Comparison of ENCODE assay signal across 28 mouse cellular contexts in the genomic region with DNA sequence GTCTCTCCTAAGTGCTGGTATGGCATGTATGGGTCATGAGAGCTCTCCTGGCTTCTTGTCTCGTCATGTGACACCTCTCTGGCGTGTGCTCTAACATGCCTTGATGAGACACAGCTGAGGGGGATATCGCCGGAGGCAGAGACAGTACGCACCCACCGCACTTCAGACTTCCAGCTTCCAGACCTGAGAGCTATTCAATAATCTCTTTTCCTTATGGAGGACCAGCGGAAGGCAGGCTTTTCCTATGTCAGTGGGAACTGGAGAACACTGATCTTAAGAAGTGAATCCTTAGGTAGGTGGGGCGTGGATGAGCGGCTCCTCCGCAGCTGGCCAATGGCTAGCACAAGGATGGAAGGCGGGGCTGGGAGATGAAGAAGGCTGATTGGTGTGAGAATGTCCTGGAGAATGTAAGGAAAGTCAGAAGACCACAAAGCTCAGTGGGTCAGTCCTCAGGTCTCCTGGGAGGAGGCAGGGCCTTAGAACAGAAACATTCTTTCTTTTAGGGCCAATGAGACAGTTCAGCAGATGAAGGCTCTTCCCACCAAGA. TPM values are rescaled to one million over a fixed set of nuclear protein-coding genes. Genes with fewer than 3 reads are reported as not detected.
DNase-seq lines count a peak whose midpoint lies in the region; ATAC-seq lines count a peak whose summit lies in the region.
"Had no signal": no experiment of that assay in that cellular context is flagged by ENCODE, and none has a peak within 500 bp of the region (broad histone marks: within the 10 kb centered on the region; RNA-seq: fewer than 3 reads in every experiment).

No protein-coding gene starts in this region.

- H3K27ac ChIP-seq in macrophage: peak overlapping the region; percentile 82
- no peak overlapping the region for H3K27ac ChIP-seq in embryonic facial prominence, embryonic 10.5 days (replicated peaks)
- H3K27ac ChIP-seq: embryonic facial prominence, embryonic 12.5 days; embryonic facial prominence, embryonic 15.5 days; heart, embryonic 15.5 days; hindbrain, embryonic 14.5 days; hindbrain, postnatal 0 days had no signal

- DNase-seq in heart, adult 11 months: peak; percentile 91
- DNase-seq in heart, postnatal 4 days: no peak
- DNase-seq in embryonic facial prominence, embryonic 10.5 days (ENCODE audit: low spot score): no peak
- DNase-seq: adrenal gland, adult 8-10 months; adrenal gland, postnatal 25 days; B cell, adult 2 months; cerebellum, adult 18-20 months; cerebellum, adult 9-10 months; cerebellum, postnatal 14 days; forebrain, postnatal 0 days; gastrocnemius, postnatal 25 days; heart, postnatal 10 days; heart, postnatal 36 days had no signal

- H3K4me3 ChIP-seq in megakaryocyte, embryonic 14.5 days (replicated peaks): peak overlapping the region; percentile 28
- peak overlapping the region; percentile 33 for H3K4me3 ChIP-seq in macrophage (ENCODE audit: inconsistent target)
- H3K4me3 ChIP-seq in embryonic facial prominence, embryonic 10.5 days: no peak overlapping the region
- H3K4me3 ChIP-seq: embryonic facial prominence, embryonic 12.5 days; embryonic facial prominence, embryonic 15.5 days; heart, embryonic 15.5 days had no signal

- H3K27me3 ChIP-seq in megakaryocyte, embryonic 14.5 days (replicated peaks): no peaks in the 10 kb centered on the region
- H3K27me3 ChIP-seq in embryonic facial prominence, embryonic 10.5 days (replicated peaks; ENCODE audit: low read depth, poor library complexity, severe bottlenecking): no peaks in the 10 kb centered on the region
- H3K27me3 ChIP-seq: embryonic facial prominence, embryonic 12.5 days; embryonic facial prominence, embryonic 15.5 days; heart, embryonic 15.5 days; Patski had no signal

- H3K9me3 ChIP-seq in megakaryocyte, embryonic 14.5 days: no peaks in the 10 kb centered on the region
- H3K9me3 ChIP-seq in embryonic facial prominence, embryonic 10.5 days: no peaks in the 10 kb centered on the region
- H3K9me3 ChIP-seq: embryonic facial prominence, embryonic 12.5 days; embryonic facial prominence, embryonic 15.5 days; heart, embryonic 15.5 days had no signal

- 95% methylated on average over 11 of the region's 11 CpGs for WGBS in macrophage (ENCODE audit: missing documents)
- WGBS in embryonic facial prominence, embryonic 10.5 days: 87% methylated on average over 11 of the region's 11 CpGs

- no peak for ATAC-seq in megakaryocyte, adult 5-6 weeks (ENCODE audit: poor library complexity, severe bottlenecking)
- ATAC-seq: activated CD4-positive, CD25-positive, alpha-beta regulatory T cell, adult 4 months; forebrain, embryonic 14.5 days; forebrain, postnatal 0 days; hindbrain, postnatal 0 days; inflammation-experienced regulatory T-cells, adult 6 months; intestine, embryonic 16.5 days; Patski had no signal

- peaks cover 94% of the 10 kb centered on the region for H3K4me1 ChIP-seq in megakaryocyte, embryonic 14.5 days
- H3K4me1 ChIP-seq in embryonic facial prominence, embryonic 10.5 days: no peaks in the 10 kb centered on the region
- H3K4me1 ChIP-seq: embryonic facial prominence, embryonic 12.5 days; embryonic facial prominence, embryonic 15.5 days had no signal

- H3K36me3 ChIP-seq in megakaryocyte, embryonic 14.5 days (replicated peaks; ENCODE audit: low read length): peaks cover 2% of the 10 kb centered on the region
- H3K36me3 ChIP-seq in macrophage (ENCODE audit: inconsistent target): no peaks in the 10 kb centered on the region
- no peaks in the 10 kb centered on the region for H3K36me3 ChIP-seq in embryonic facial prominence, embryonic 10.5 days (replicated peaks)
- H3K36me3 ChIP-seq: embryonic facial prominence, embryonic 12.5 days; embryonic facial prominence, embryonic 15.5 days; G1E; heart, embryonic 15.5 days had no signal

- H3K79me2 ChIP-seq in macrophage (ENCODE audit: inconsistent target): peaks cover 52% of the 10 kb centered on the region

RNA-seq across cellular contexts. Expression of a gene that starts 13.4 kb away (rescaled TPM):
- 10 to 100 TPM; 86.0 to 87.2 TPM for total RNA-seq in heart, postnatal 4 days (2021)
- polyA plus RNA-seq in megakaryocyte, embryonic 14.5 days (2012; ENCODE audit: insufficient read depth, low replicate concordance): 331 and 373 TPM in 2 replicates
- 0.18 and 1.6 TPM in 2 replicates for total RNA-seq in megakaryocyte, adult 5-6 weeks (2015)
- total RNA-seq in megakaryocyte, adult 5-6 weeks (2017): 0.26 and 0.49 TPM in 2 replicates
- 100 to 1,000 TPM in 17 of 26 experiments, 10 to 100 TPM in 9; 31.9 to 305 (median 136) TPM for total RNA-seq in macrophage (2018; cell fraction: chromatin; rRNA removed)
- 10 to 100 TPM in 22 of 26 experiments, 1 to 10 TPM in 4; 5.7 to 59.9 (median 19.9) TPM for total RNA-seq in macrophage (2018; cell fraction: cytosol; rRNA removed)
- 100 to 1,000 TPM in 11 of 26 experiments, 10 to 100 TPM in 15; 19.3 to 220 (median 94.7) TPM for total RNA-seq in macrophage (2018; cell fraction: nucleus; rRNA removed)
- 12.6 to 39.2 TPM (median 15.9 TPM) in 3 replicates for polyA plus RNA-seq in macrophage (2018)
- polyA plus RNA-seq in embryonic facial prominence, embryonic 10.5 days (2016; fragmentation: Nextera tagmentation; extraction: Ambion mirVana): 5.5 and 8.6 TPM in 2 replicates
- total RNA-seq: CH12.LX had no signal

RNA-seq across cellular contexts. Expression of a gene that starts 38.6 kb away (rescaled TPM):
- 10 to 100 TPM; 72.4 to 73.3 TPM for total RNA-seq in heart, postnatal 4 days (2021)
- 24.2 and 52.6 TPM in 2 replicates for polyA plus RNA-seq in megakaryocyte, embryonic 14.5 days (2012; ENCODE audit: insufficient read depth, low replicate concordance)
- total RNA-seq in megakaryocyte, adult 5-6 weeks (2015): 100 and 106 TPM in 2 replicates
- 65.5 and 74.0 TPM in 2 replicates for total RNA-seq in megakaryocyte, adult 5-6 weeks (2017)
- 10 to 100 TPM in 13 of 26 experiments, 1 to 10 TPM in 12, under 1 TPM in 1; 0.96 to 52.6 (median 9.9) TPM for total RNA-seq in macrophage (2018; cell fraction: chromatin; rRNA removed)
- 100 to 1,000 TPM in 13 of 26 experiments, 10 to 100 TPM in 13; 11.8 to 220 (median 99.5) TPM for total RNA-seq in macrophage (2018; cell fraction: cytosol; rRNA removed)
- total RNA-seq in macrophage (2018; cell fraction: nucleus; rRNA removed): 100 to 1,000 TPM in 8 of 26 experiments, 10 to 100 TPM in 15, 1 to 10 TPM in 3; 8.1 to 185 (median 27.5) TPM
- 296 to 414 TPM (median 359 TPM) in 3 replicates for polyA plus RNA-seq in macrophage (2018)
- 33.0 and 36.2 TPM in 2 replicates for polyA plus RNA-seq in embryonic facial prominence, embryonic 10.5 days (2016; fragmentation: Nextera tagmentation; extraction: Ambion mirVana)
- total RNA-seq: G1E had no signal
- polyA plus RNA-seq: G1E had no signal
